Mouse (Mus musculus): ENCODE data around the gene Gripap1. TPM values are rescaled to one million over a fixed set of nuclear protein-coding genes. Genes with fewer than 3 reads are reported as not detected.

Gripap1 gene
- 11.5 and 13.5 TPM in 2 replicates for total RNA-seq (2014; rRNA removed)
- polyA plus RNA-seq (2012; rRNA removed): 14.6 and 22.2 TPM in 2 replicates

DNA sequence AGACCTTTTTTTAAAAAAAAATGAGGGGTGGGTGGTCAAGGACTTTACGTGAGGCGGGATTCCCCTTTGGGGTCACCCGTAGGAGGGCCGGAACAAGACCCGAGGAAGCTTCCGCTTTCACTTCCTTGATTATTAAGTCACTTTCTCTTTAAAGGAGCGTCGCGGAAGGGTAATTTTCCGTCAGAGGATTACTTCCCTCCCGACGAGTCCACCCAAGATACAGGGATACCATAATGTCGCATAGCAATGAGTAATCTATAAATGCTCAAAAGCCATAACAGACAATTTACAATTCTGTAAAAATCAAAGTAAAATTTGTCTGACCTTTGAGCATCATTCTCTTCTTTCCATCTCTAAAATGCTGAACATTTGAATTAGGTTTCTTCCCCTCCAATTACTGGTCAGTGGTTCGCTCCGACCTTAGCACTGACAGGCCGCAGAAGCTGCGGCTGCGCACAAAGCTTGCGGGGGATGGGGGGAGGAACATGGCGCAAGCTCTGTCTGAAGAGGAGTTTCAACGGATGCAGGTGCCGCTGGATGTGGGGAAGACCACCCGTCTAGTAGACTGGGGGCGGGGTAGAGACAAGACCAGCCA, at the start of gene Gripap1:
Gene Gripap1, plus strand, starts transcription at position 224 of the 595 bp plus-strand sequence.
- under 1% methylated on average over 24 of the region's 24 CpGs for WGBS
- peaks cover 7% of the 10 kb centered on the region; the same call in 1 of the 2 replicates for H3K4me1 ChIP-seq (ENCODE audit: control insufficient read depth, insufficient read depth, low read length)
- no peaks in the 10 kb centered on the region for H3K27me3 ChIP-seq (ENCODE audit: control insufficient read depth, insufficient read depth, low read length)
- no peaks in the 10 kb centered on the region; the same call in 1 of the 2 replicates for H3K79me2 ChIP-seq (ENCODE audit: control insufficient read depth, insufficient read depth, low read length)
- H3K9ac ChIP-seq (ENCODE audit: low read depth, low read length): peak within 1 kb of the TSS; percentile 79
- peak within 1 kb of the TSS; percentile 84 for H3K4me3 ChIP-seq (ENCODE audit: insufficient read depth, low read depth, low read length)
- peak; percentile 44; the same call in 1 of the 2 replicates for TF ChIP-seq POLR2A (IDR thresholded peaks at IDR 0.05; ENCODE audit: extremely low read depth, insufficient read depth, low read length)
- TF ChIP-seq CTCF (IDR thresholded peaks at IDR 0.05; ENCODE audit: low read depth, low read length): no peak
- H3K36me3 ChIP-seq (ENCODE audit: control insufficient read depth, insufficient read depth, low read length): peaks cover 6% of the 10 kb centered on the region
- DNase-seq (ENCODE audit: extremely low read depth, low read depth, low spot score): peak; percentile 89
- peak within 1 kb of the TSS; percentile 60 for H3K27ac ChIP-seq (replicated peaks; ENCODE audit: insufficient read depth, low read depth, low read length)

GRCm38 (mm10) chrX:7740082-7740819, 49.3 kb upstream of the Gripap1 start:
- no peaks in the 10 kb centered on the region for H3K79me2 ChIP-seq (ENCODE audit: control insufficient read depth, insufficient read depth, low read length)
- no peaks in the 10 kb centered on the region for H3K36me3 ChIP-seq (ENCODE audit: control insufficient read depth, insufficient read depth, low read length)
- no peaks in the 10 kb centered on the region for H3K4me1 ChIP-seq (ENCODE audit: control insufficient read depth, insufficient read depth, low read length)
- 26% methylated on average over 10 of the region's 10 CpGs for WGBS
- no peak overlapping the region for H3K4me3 ChIP-seq (ENCODE audit: insufficient read depth, low read depth, low read length)
- DNase-seq (ENCODE audit: extremely low read depth, low read depth, low spot score): no peak
- TF ChIP-seq CTCF (IDR thresholded peaks at IDR 0.05; ENCODE audit: low read depth, low read length) (no peak), POLR2A (IDR thresholded peaks at IDR 0.05; ENCODE audit: extremely low read depth, insufficient read depth, low read length) (no peak)
- H3K27me3 ChIP-seq (ENCODE audit: control insufficient read depth, insufficient read depth, low read length): no peaks in the 10 kb centered on the region
- H3K9ac ChIP-seq (ENCODE audit: low read depth, low read length): no peak overlapping the region
- H3K27ac ChIP-seq (replicated peaks; ENCODE audit: insufficient read depth, low read depth, low read length): no peak overlapping the region

DNA sequence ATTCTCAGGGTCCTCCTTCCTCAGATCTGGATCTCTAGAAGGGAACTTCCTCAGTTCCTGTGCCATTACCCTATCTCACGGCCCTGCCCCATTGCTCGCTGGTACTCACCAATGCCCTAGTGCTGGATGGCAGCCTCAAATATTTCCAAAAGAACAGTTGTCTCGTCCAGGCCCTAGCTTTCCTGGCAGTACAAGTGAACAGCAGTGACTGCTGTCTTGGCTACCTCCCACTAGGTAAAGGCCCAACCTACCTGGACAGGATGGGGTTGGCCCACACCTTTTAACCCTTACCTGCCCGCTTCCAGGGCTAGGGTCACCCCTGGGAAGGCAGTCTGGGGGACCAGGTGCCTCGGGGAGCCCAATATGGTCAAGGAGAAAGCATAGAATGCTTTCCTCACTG, 48.5 kb upstream of the Gripap1 start:
- WGBS: 59% methylated on average over 5 of the region's 5 CpGs
- H3K4me1 ChIP-seq (ENCODE audit: control insufficient read depth, insufficient read depth, low read length): no peaks in the 10 kb centered on the region
- no peaks in the 10 kb centered on the region for H3K36me3 ChIP-seq (ENCODE audit: control insufficient read depth, insufficient read depth, low read length)
- no peaks in the 10 kb centered on the region for H3K79me2 ChIP-seq (ENCODE audit: control insufficient read depth, insufficient read depth, low read length)
- no peak overlapping the region for H3K9ac ChIP-seq (ENCODE audit: low read depth, low read length)
- TF ChIP-seq CTCF (IDR thresholded peaks at IDR 0.05; ENCODE audit: low read depth, low read length) (no peak), POLR2A (IDR thresholded peaks at IDR 0.05; ENCODE audit: extremely low read depth, insufficient read depth, low read length) (no peak)
- no peak overlapping the region for H3K4me3 ChIP-seq (ENCODE audit: insufficient read depth, low read depth, low read length)
- H3K27me3 ChIP-seq (ENCODE audit: control insufficient read depth, insufficient read depth, low read length): no peaks in the 10 kb centered on the region
- H3K27ac ChIP-seq (replicated peaks; ENCODE audit: insufficient read depth, low read depth, low read length): no peak overlapping the region; the same call in 1 of the 2 replicates
- no peak for DNase-seq (ENCODE audit: extremely low read depth, low read depth, low spot score)

- WGBS: 59% methylated on average over 5 of the region's 5 CpGs
Observed at GRCm38 (mm10) chrX:7743470-7743869, 46.1 kb upstream of the Gripap1 start.

DNA sequence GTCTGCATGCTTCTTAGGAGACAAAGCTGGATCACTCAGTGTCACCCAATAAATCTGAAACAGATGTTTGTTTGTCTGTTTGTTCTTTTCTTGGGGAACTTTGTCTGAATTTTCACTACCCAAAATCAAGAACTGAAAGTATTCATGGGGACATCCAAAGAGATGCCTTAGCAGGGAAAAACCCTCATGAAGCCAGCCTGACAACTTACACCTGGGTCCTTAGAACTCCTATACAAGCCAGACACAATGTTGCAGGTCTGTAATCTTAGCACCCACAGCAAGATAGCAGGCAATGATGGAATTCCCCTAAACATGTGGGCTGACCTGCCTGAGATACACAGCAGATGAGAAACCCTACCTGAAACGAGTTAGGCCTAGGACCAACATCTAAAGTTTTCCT, 44.6 kb upstream of the Gripap1 start:
- WGBS: 40% methylated on average over 1 of the region's 1 CpGs
- no peak for DNase-seq (ENCODE audit: extremely low read depth, low read depth, low spot score)
- Histone ChIP-seq H3K4me3 (ENCODE audit: insufficient read depth, low read depth, low read length) (no peak overlapping the region), H3K27ac (replicated peaks; ENCODE audit: insufficient read depth, low read depth, low read length) (no peak overlapping the region), H3K9ac (ENCODE audit: low read depth, low read length) (no peak overlapping the region), H3K27me3 (ENCODE audit: control insufficient read depth, insufficient read depth, low read length) (no peaks in the 10 kb centered on the region), H3K4me1 (ENCODE audit: control insufficient read depth, insufficient read depth, low read length) (no peaks in the 10 kb centered on the region), H3K79me2 (ENCODE audit: control insufficient read depth, insufficient read depth, low read length) (no peaks in the 10 kb centered on the region), H3K36me3 (ENCODE audit: control insufficient read depth, insufficient read depth, low read length) (no peaks in the 10 kb centered on the region)
- TF ChIP-seq POLR2A (IDR thresholded peaks at IDR 0.05; ENCODE audit: extremely low read depth, insufficient read depth, low read length) (no peak), CTCF (IDR thresholded peaks at IDR 0.05; ENCODE audit: low read depth, low read length) (no peak)

More at GRCm38 (mm10) chrX:7743470-7743869, 46.1 kb upstream of the Gripap1 start:
- Histone ChIP-seq H3K27ac (replicated peaks; ENCODE audit: insufficient read depth, low read depth, low read length) (no peak overlapping the region), H3K9ac (ENCODE audit: low read depth, low read length) (no peak overlapping the region), H3K27me3 (ENCODE audit: control insufficient read depth, insufficient read depth, low read length) (no peaks in the 10 kb centered on the region), H3K4me3 (ENCODE audit: insufficient read depth, low read depth, low read length) (no peak overlapping the region), H3K79me2 (ENCODE audit: control insufficient read depth, insufficient read depth, low read length) (no peaks in the 10 kb centered on the region), H3K36me3 (ENCODE audit: control insufficient read depth, insufficient read depth, low read length) (no peaks in the 10 kb centered on the region), H3K4me1 (ENCODE audit: control insufficient read depth, insufficient read depth, low read length) (no peaks in the 10 kb centered on the region)
- no peak for TF ChIP-seq POLR2A (IDR thresholded peaks at IDR 0.05; ENCODE audit: extremely low read depth, insufficient read depth, low read length)
- peak; percentile 56 for TF ChIP-seq CTCF (IDR thresholded peaks at IDR 0.05; ENCODE audit: low read depth, low read length)
- no peak for DNase-seq (ENCODE audit: extremely low read depth, low read depth, low spot score)
